Mouse (Mus musculus) ES-Bruce4 (cell line): Measurements from ENCODE around the gene Bbs7. TPM values are rescaled to one million over a fixed set of nuclear protein-coding genes. Genes with fewer than 3 reads are reported as not detected.
A peak's percentile ranks its signal among the peaks of the same experiment; 100 is the strongest.

Source experiments
- H3K27ac ChIP-seq: 2 replicates; pipeline ENCODE4 v1.5.1; 2012; ENCODE audit warnings: low read length, inconsistent platforms; ENCODE audit not compliant: insufficient read depth
- H3K27me3 ChIP-seq: 2 replicates; pipeline ENCODE4 v1.6.1; 2012; ENCODE audit warnings: mild to moderate bottlenecking, low read length, inconsistent platforms; ENCODE audit not compliant: control insufficient read depth, poor library complexity, insufficient read depth, severe bottlenecking
- H3K36me3 ChIP-seq: 2 replicates; pipeline ENCODE4 v1.6.1; 2012; ENCODE audit warnings: inconsistent platforms, mild to moderate bottlenecking, low read length, moderate library complexity; ENCODE audit not compliant: control insufficient read depth, poor library complexity, insufficient read depth, severe bottlenecking
- H3K4me1 ChIP-seq: one replicate; pipeline ENCODE4 v1.8.1; 2011; ENCODE audit warnings: low read length; ENCODE audit not compliant: control insufficient read depth, insufficient read depth
- H3K4me3 ChIP-seq: 2 replicates; pipeline ENCODE4 v1.5.1; 2011; ENCODE audit warnings: low read depth, mild to moderate bottlenecking, low read length
- H3K9ac ChIP-seq: 2 replicates; pipeline ENCODE4 v1.6.1; 2012; ENCODE audit warnings: low read depth, mild to moderate bottlenecking, inconsistent platforms; ENCODE audit not compliant: poor library complexity, severe bottlenecking
- H3K9me3 ChIP-seq: replicated peaks from 2 replicates; pipeline ENCODE4 v1.6.1; 2012; ENCODE audit warnings: mild to moderate bottlenecking, low read length, inconsistent platforms; ENCODE audit not compliant: control insufficient read depth, poor library complexity, insufficient read depth, severe bottlenecking
- CTCF ChIP-seq: IDR thresholded peaks from one replicate; pipeline ENCODE4 v1.8.1; 2011; ENCODE audit warnings: low read depth, low read length
- EP300 ChIP-seq: IDR thresholded peaks from 2 replicates; pipeline ENCODE4 v1.6.1; 2011; ENCODE audit warnings: low read depth, low read length; ENCODE audit not compliant: insufficient read depth
- POLR2A ChIP-seq: IDR thresholded peaks from one replicate; pipeline ENCODE4 v1.8.1; 2011; ENCODE audit warnings: low read length; ENCODE audit not compliant: insufficient read depth
- polyA plus RNA-seq: library from polyadenylated mRNA; stranded (reverse); fragments of >200 nt; gene quantifications from 2 replicates; pipeline ENCODE4 v1.2.4, GENCODE M21; 2011; ENCODE audit warnings: low read depth; ENCODE audit not compliant: missing spikeins, insufficient read depth, insufficient read length

Gene Bbs7
- polyA plus RNA-seq, 1 experiment = 12.7 TPM

GRCm38 (mm10) chr3:36531979-36532542 is 81.2 kb downstream of the Bbs7 start:
- Histone ChIP-seq H3K36me3 (no peaks in the 10 kb centered on the region), H3K4me3 (peak overlapping the region; percentile 13), H3K9ac (no peak overlapping the region), H3K27me3 (no peaks in the 10 kb centered on the region), H3K27ac (no peak overlapping the region), H3K4me1 (peaks cover 2% of the 10 kb centered on the region), H3K9me3 (no peaks in the 10 kb centered on the region)
- TF ChIP-seq CTCF (no peak), EP300 (no peak), POLR2A (no peak)

- no peaks in the 10 kb centered on the region for H3K9me3 ChIP-seq
- H3K27me3 ChIP-seq = no peaks in the 10 kb centered on the region
- TF ChIP-seq POLR2A (no peak), EP300 (no peak), CTCF (no peak)
- no peaks in the 10 kb centered on the region for H3K36me3 ChIP-seq
- no peak overlapping the region for H3K9ac ChIP-seq
- no peak overlapping the region for H3K4me3 ChIP-seq
- H3K27ac ChIP-seq = no peak overlapping the region
- peaks cover 2% of the 10 kb centered on the region for H3K4me1 ChIP-seq
Measured at GRCm38 (mm10) chr3:36531242-36531641, 82.0 kb downstream of the Bbs7 start.

- Histone ChIP-seq H3K9ac (no peak overlapping the region), H3K36me3 (no peaks in the 10 kb centered on the region), H3K27ac (no peak overlapping the region), H3K9me3 (no peaks in the 10 kb centered on the region), H3K4me1 (peaks cover 2% of the 10 kb centered on the region), H3K27me3 (no peaks in the 10 kb centered on the region), H3K4me3 (no peak overlapping the region)
- TF ChIP-seq CTCF (no peak), EP300 (no peak), POLR2A (no peak)
Measured at GRCm38 (mm10) chr3:36530781-36531180, 82.5 kb downstream of the Bbs7 start.

GRCm38 (mm10) chr3:36530345-36530744 is 82.9 kb downstream of the Bbs7 start:
- Histone ChIP-seq H3K4me1 (peaks cover 2% of the 10 kb centered on the region), H3K9me3 (no peaks in the 10 kb centered on the region), H3K36me3 (no peaks in the 10 kb centered on the region), H3K27me3 (no peaks in the 10 kb centered on the region), H3K9ac (no peak overlapping the region), H3K4me3 (no peak overlapping the region), H3K27ac (no peak overlapping the region)
- TF ChIP-seq EP300 (no peak), CTCF (no peak), POLR2A (no peak)

GRCm38 (mm10) chr3:36524466-36524865 is 88.8 kb downstream of the Bbs7 start:
- TF ChIP-seq CTCF (no peak), POLR2A (no peak), EP300 (no peak)
- H3K27me3 ChIP-seq = no peaks in the 10 kb centered on the region; the same call in 1 of the 2 replicates
- H3K4me3 ChIP-seq = no peak overlapping the region
- no peak overlapping the region for H3K9ac ChIP-seq
- no peaks in the 10 kb centered on the region for H3K4me1 ChIP-seq
- H3K36me3 ChIP-seq = no peaks in the 10 kb centered on the region
- no peak overlapping the region for H3K27ac ChIP-seq
- no peaks in the 10 kb centered on the region for H3K9me3 ChIP-seq

Other genes starting within 250 kb of the Bbs7 start
- 96.0 and 98.2 TPM in 2 replicates for gene Anxa5, start 137.6 kb downstream of the Bbs7 start, polyA plus RNA-seq
- gene 1810062G17Rik, start 137.5 kb downstream of the Bbs7 start, polyA plus RNA-seq = 0.67 and 0.99 TPM in 2 replicates
- not detected in 2 replicates for gene Gm11549, start 91.7 kb downstream of the Bbs7 start, polyA plus RNA-seq
- gene Exosc9, start 60.9 kb downstream of the Bbs7 start, polyA plus RNA-seq = 68.2 and 72.2 TPM in 2 replicates
- gene Ccna2, start 41.3 kb downstream of the Bbs7 start, polyA plus RNA-seq = 237 and 266 TPM in 2 replicates
- not detected in 2 replicates for gene Trpc3, start 76.7 kb upstream of the Bbs7 start, polyA plus RNA-seq
- 34.2 and 38.2 TPM in 2 replicates for gene 4932438A13Rik, start 249.6 kb upstream of the Bbs7 start, polyA plus RNA-seq